Mouse (Mus musculus) MEL (cell line): ENCODE measurements around the gene Uvssa. TPM values are rescaled to one million over a fixed set of nuclear protein-coding genes. Genes with fewer than 3 reads are reported as not detected.

Experiments used
- DNase-seq: peaks from one replicate; pipeline ENCODE4 v3.0.0; 2011; ENCODE audit warnings: low read depth, low spot score
- H3K27ac ChIP-seq: 2 replicates; pipeline ENCODE4 v1.5.1; 2012; ENCODE audit warnings: low read depth, mild to moderate bottlenecking, control low read depth, low read length, moderate library complexity; ENCODE audit not compliant: control insufficient read depth
- H3K27me3 ChIP-seq, 2 experiments: fragments of 150-350 bp in 1 of 2; sonication (generic) in 1 of 2; 2 replicates each; pipeline ENCODE4 v1.6.1; 2012; ENCODE audit warnings: low read length in 2 of 2, mild to moderate bottlenecking in 2 of 2, improper control_type of control experiment in 1 of 2, moderate library complexity in 1 of 2; ENCODE audit not compliant: insufficient read depth in 2 of 2, control insufficient read depth in 1 of 2
- H3K36me3 ChIP-seq, 2 experiments: 2 replicates each; pipeline ENCODE4 v1.6.1; 2012 to 2014; ENCODE audit warnings: low read length in 2 of 2, improper control_type of control experiment in 1 of 2, inconsistent platforms in 1 of 2, mild to moderate bottlenecking in 1 of 2; ENCODE audit not compliant: insufficient read depth in 2 of 2, control insufficient read depth in 1 of 2
- H3K4me1 ChIP-seq, 2 experiments: fragments of 150-350 bp in 1 of 2; sonication (generic) in 1 of 2; 2 replicates each; pipeline ENCODE4 v1.6.1; 2012; ENCODE audit warnings: low read length in 2 of 2, improper control_type of control experiment in 1 of 2, mild to moderate bottlenecking in 1 of 2; ENCODE audit not compliant: insufficient read depth in 2 of 2, control insufficient read depth in 1 of 2
- H3K4me3 ChIP-seq, 2 experiments: fragments of 150-350 bp in 1 of 2; sonication (generic) in 1 of 2; 2 replicates each; pipeline ENCODE4 v1.5.1; 2012; ENCODE audit warnings: low read depth in 2 of 2, low read length in 2 of 2, mild to moderate bottlenecking in 2 of 2, moderate library complexity in 2 of 2, control low read depth in 1 of 2, improper control_type of control experiment in 1 of 2; ENCODE audit not compliant: control insufficient read depth in 1 of 2, insufficient read depth in 1 of 2
- H3K79me2 ChIP-seq: 2 replicates; pipeline ENCODE4 v1.6.1; 2012; ENCODE audit warnings: mild to moderate bottlenecking, low read length, moderate library complexity; ENCODE audit not compliant: control insufficient read depth, poor library complexity, insufficient read depth
- H3K9ac ChIP-seq: 2 replicates; pipeline ENCODE4 v1.6.1; 2012; ENCODE audit warnings: low read depth, mild to moderate bottlenecking, control low read depth, low read length, moderate library complexity; ENCODE audit not compliant: control insufficient read depth, poor library complexity, severe bottlenecking
- H3K9me3 ChIP-seq: fragments of 150-350 bp; sonication (generic); replicated peaks from 2 replicates; pipeline ENCODE4 v1.6.1; 2012; ENCODE audit warnings: mild to moderate bottlenecking, low read length, improper control_type of control experiment, moderate library complexity; ENCODE audit not compliant: insufficient read depth
- CHD1 ChIP-seq: IDR thresholded peaks from 2 replicates; pipeline ENCODE4 v1.6.1; 2012; ENCODE audit warnings: low read depth, mild to moderate bottlenecking, inconsistent platforms, low read length, improper control_type of control experiment
- CHD2 ChIP-seq: IDR thresholded peaks from 2 replicates; pipeline ENCODE4 v1.6.1; 2011; ENCODE audit warnings: low read length, improper control_type of control experiment
- CTCF ChIP-seq, 3 experiments: IDR thresholded peaks in 2 of 3; conservative IDR thresholded peaks in 1 of 3; 2 replicates each; pipeline ENCODE4 v1.5.1; 2011 to 2012; ENCODE audit warnings: low read length in 3 of 3, low read depth in 2 of 3, mild to moderate bottlenecking in 2 of 3, improper control_type of control experiment in 1 of 3, inconsistent platforms in 1 of 3, mixed read lengths in 1 of 3, moderate library complexity in 1 of 3; ENCODE audit not compliant: control insufficient read depth in 1 of 3, insufficient read depth in 1 of 3, poor library complexity in 1 of 3, severe bottlenecking in 1 of 3
- E2F4 ChIP-seq: IDR thresholded peaks from 2 replicates; pipeline ENCODE4 v1.6.1; 2011; ENCODE audit warnings: low read depth, low read length, improper control_type of control experiment, borderline replicate concordance
- GABPA ChIP-seq: IDR thresholded peaks from 2 replicates; pipeline ENCODE4 v1.6.1; 2012; ENCODE audit warnings: low read depth, mild to moderate bottlenecking, inconsistent platforms, low read length, improper control_type of control experiment, moderate library complexity
- GATA1 ChIP-seq: IDR thresholded peaks from 2 replicates; pipeline ENCODE4 v1.6.1; 2011; ENCODE audit warnings: low read depth, low read length, improper control_type of control experiment
- JUND ChIP-seq: IDR thresholded peaks from 2 replicates; pipeline ENCODE4 v1.6.1; 2011; ENCODE audit warnings: low read depth, mild to moderate bottlenecking, improper control_type of control experiment, low read length
- KAT2A ChIP-seq: conservative IDR thresholded peaks from 2 replicates; pipeline ENCODE4 v1.6.1; 2012; ENCODE audit warnings: low read depth, low read length, improper control_type of control experiment, inconsistent platforms
- MAFK ChIP-seq: IDR thresholded peaks from 2 replicates; pipeline ENCODE4 v1.6.1; 2011; ENCODE audit warnings: low read depth, mild to moderate bottlenecking, low read length, improper control_type of control experiment, borderline replicate concordance
- MAZ ChIP-seq: IDR thresholded peaks from 2 replicates; pipeline ENCODE4 v1.6.1; 2012; ENCODE audit warnings: low read depth, mild to moderate bottlenecking, inconsistent platforms, low read length, improper control_type of control experiment
- MEF2A ChIP-seq: IDR thresholded peaks from 2 replicates; pipeline ENCODE4 v1.6.1; 2014; ENCODE audit warnings: low read depth, mild to moderate bottlenecking, inconsistent platforms, low read length, improper control_type of control experiment; ENCODE audit not compliant: poor library complexity, insufficient replicate concordance, severe bottlenecking; ENCODE audit errors: extremely low read depth
- MXI1 ChIP-seq: IDR thresholded peaks from 2 replicates; pipeline ENCODE4 v1.6.1; 2011; ENCODE audit warnings: mild to moderate bottlenecking, low read depth, low read length, improper control_type of control experiment
- MYB ChIP-seq: IDR thresholded peaks from 2 replicates; pipeline ENCODE4 v1.6.1; 2011; ENCODE audit warnings: mild to moderate bottlenecking, low read depth, low read length, improper control_type of control experiment
- MYC ChIP-seq: IDR thresholded peaks from 2 replicates; pipeline ENCODE4 v1.6.1; 2011; ENCODE audit warnings: low read depth, mild to moderate bottlenecking, low read length, improper control_type of control experiment, moderate library complexity
- POLR2AphosphoS2 ChIP-seq: IDR thresholded peaks from 2 replicates; pipeline ENCODE4 v1.6.1; 2011; ENCODE audit warnings: low read length, improper control_type of control experiment
- POLR2AphosphoS5 ChIP-seq: IDR thresholded peaks from 2 replicates; pipeline ENCODE4 v1.6.1; 2012; ENCODE audit warnings: low read depth, borderline replicate concordance, mild to moderate bottlenecking, inconsistent platforms, low read length, moderate library complexity, mixed read lengths
- RAD21 ChIP-seq: IDR thresholded peaks from 2 replicates; pipeline ENCODE4 v1.6.1; 2011; ENCODE audit warnings: mild to moderate bottlenecking, low read depth, low read length, improper control_type of control experiment
- RCOR1 ChIP-seq: IDR thresholded peaks from 2 replicates; pipeline ENCODE4 v1.6.1; 2012; ENCODE audit warnings: low read depth, mild to moderate bottlenecking, inconsistent platforms, low read length, improper control_type of control experiment
- SIN3A ChIP-seq: IDR thresholded peaks from 2 replicates; pipeline ENCODE4 v1.6.1; 2012; ENCODE audit warnings: low read length, improper control_type of control experiment, inconsistent platforms
- TCF12 ChIP-seq: IDR thresholded peaks from 2 replicates; pipeline ENCODE4 v1.6.1; 2014; ENCODE audit warnings: low read depth, mild to moderate bottlenecking, inconsistent platforms, low read length, improper control_type of control experiment, moderate library complexity
- UBTF ChIP-seq: IDR thresholded peaks from 2 replicates; pipeline ENCODE4 v1.6.1; 2012; ENCODE audit warnings: low read depth, mild to moderate bottlenecking, inconsistent platforms, low read length, improper control_type of control experiment, moderate library complexity, borderline replicate concordance; ENCODE audit not compliant: insufficient read depth
- USF1 ChIP-seq: IDR thresholded peaks from 2 replicates; pipeline ENCODE4 v1.6.1; 2014; ENCODE audit warnings: low read depth, mild to moderate bottlenecking, inconsistent platforms, low read length, improper control_type of control experiment, moderate library complexity
- USF2 ChIP-seq, 2 experiments: IDR thresholded peaks; 2 replicates each; pipeline ENCODE4 v1.6.1; 2011 to 2012; ENCODE audit warnings: improper control_type of control experiment in 2 of 2, low read length in 2 of 2, borderline replicate concordance in 1 of 2, inconsistent platforms in 1 of 2, low read depth in 1 of 2, mild to moderate bottlenecking in 1 of 2; ENCODE audit not compliant: insufficient read depth in 1 of 2
- ZC3H11A ChIP-seq: IDR thresholded peaks from 2 replicates; pipeline ENCODE4 v1.6.1; 2012; ENCODE audit warnings: low read depth, mild to moderate bottlenecking, inconsistent platforms, low read length, improper control_type of control experiment
- ZKSCAN1 ChIP-seq: IDR thresholded peaks from 2 replicates; pipeline ENCODE4 v1.6.1; 2012; ENCODE audit warnings: low read depth, mild to moderate bottlenecking, inconsistent platforms, low read length, improper control_type of control experiment, moderate library complexity
- ZMIZ1 ChIP-seq: IDR thresholded peaks from 2 replicates; pipeline ENCODE4 v1.6.1; 2012; ENCODE audit warnings: low read depth, mild to moderate bottlenecking, inconsistent platforms, low read length, improper control_type of control experiment, moderate library complexity
- ZNF384 ChIP-seq: IDR thresholded peaks from 2 replicates; pipeline ENCODE4 v1.6.1; 2012; ENCODE audit warnings: low read depth, mild to moderate bottlenecking, inconsistent platforms, low read length, improper control_type of control experiment
- polyA plus RNA-seq, 2 experiments: library from polyadenylated mRNA; stranded (reverse) in 1 of 2; unstranded in 1 of 2; fragments of >175 nt in 1 of 2; fragments of >200 nt in 1 of 2; gene quantifications; 2 replicates each; pipeline versions ENCODE4 v1.2.1 to v1.2.4; 2012; ENCODE audit warnings: low replicate concordance in 2 of 2, low read depth in 1 of 2; ENCODE audit not compliant: insufficient read length in 2 of 2, insufficient read depth in 1 of 2, missing spikeins in 1 of 2
- total RNA-seq: library from RNA; depleted of rRNA; stranded (reverse); fragments of 300-350 nt; gene quantifications from 2 replicates; pipeline ENCODE4 v1.2.3, GENCODE M21; 2012

The Uvssa gene
- total and polyA plus RNA-seq, 3 experiments: 6.3 to 10.6 TPM; not detected in 1

DNA sequence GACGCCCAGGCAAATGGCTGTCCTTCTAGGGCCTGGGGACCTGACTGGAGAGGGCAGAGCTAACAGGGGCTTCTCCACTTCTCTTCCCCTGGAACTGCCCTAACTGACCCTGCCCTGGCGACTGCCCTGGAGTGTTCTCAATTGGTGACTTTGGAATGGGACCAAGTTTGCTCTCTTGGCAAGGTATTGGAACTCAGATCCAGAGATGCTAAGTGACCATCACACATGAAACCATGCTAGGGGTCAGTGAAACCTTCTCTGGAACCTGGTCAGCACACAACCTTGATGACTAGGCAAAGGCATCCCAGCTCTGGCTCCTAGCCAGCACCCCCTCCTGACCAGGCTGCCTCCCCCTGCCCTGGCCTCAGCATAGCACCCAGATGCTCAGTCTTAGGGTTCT lies 80.8 kb downstream of the Uvssa start:
- Histone ChIP-seq H3K4me3 (no peak overlapping the region), H3K36me3 (no peaks in the 10 kb centered on the region), H3K27me3 (peaks cover 0 to 1% of the 10 kb centered on the region in 2 experiments; a peak in 1 of 4 replicates), H3K4me1 (no peaks in the 10 kb centered on the region), H3K79me2 (no peaks in the 10 kb centered on the region), H3K27ac (no peak overlapping the region), H3K9me3 (no peaks in the 10 kb centered on the region), H3K9ac (no peak overlapping the region)
- no peak for TF ChIP-seq MEF2A
- no peak for TF ChIP-seq MAZ
- TF ChIP-seq MXI1: no peak
- TF ChIP-seq POLR2AphosphoS5: no peak
- no peak for TF ChIP-seq ZMIZ1
- TF ChIP-seq RCOR1: no peak
- TF ChIP-seq MYB: no peak
- no peak for TF ChIP-seq GATA1
- no peak for TF ChIP-seq UBTF
- no peak for TF ChIP-seq TCF12
- no peak for TF ChIP-seq CHD2
- no peak for TF ChIP-seq CHD1
- no peak for DNase-seq

DNA sequence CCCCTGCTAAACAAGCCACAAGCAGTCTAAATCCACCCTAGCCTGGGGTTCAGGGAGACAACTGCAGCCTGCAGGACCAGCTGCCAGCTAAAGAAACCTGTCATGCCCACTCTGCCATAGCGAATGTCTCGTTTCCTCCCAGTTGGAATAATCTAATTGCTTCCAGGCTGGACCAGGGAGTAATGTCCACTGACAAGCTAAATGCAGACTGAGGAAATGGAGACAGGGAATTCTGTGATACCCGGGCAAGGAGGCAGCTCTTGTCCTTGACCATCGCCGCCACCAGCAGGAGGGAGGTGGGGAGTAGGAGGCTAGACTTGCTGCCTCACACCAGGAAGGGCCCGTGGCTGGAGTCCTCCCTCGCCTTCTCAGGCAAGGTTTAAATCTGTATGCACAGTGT lies 86.0 kb downstream of the Uvssa start:
- no peaks in the 10 kb centered on the region; a peak in 1 of 4 replicates for H3K27me3 ChIP-seq
- H3K4me3 ChIP-seq: no peak overlapping the region
- no peaks in the 10 kb centered on the region for H3K4me1 ChIP-seq
- H3K79me2 ChIP-seq: no peaks in the 10 kb centered on the region
- no peak for DNase-seq
- no peak for TF ChIP-seq CTCF (IDR thresholded peaks at IDR 0.05 in 2 of 3, conservative IDR thresholded peaks at IDR 0.05 in 1 of 3; ENCODE audit: control insufficient read depth in 1 of 3, insufficient read depth in 1 of 3, low read depth in 2 of 3, low read length in 3 of 3, poor library complexity in 1 of 3, severe bottlenecking in 1 of 3)
- TF ChIP-seq KAT2A: no peak
- no peak for TF ChIP-seq USF1
- TF ChIP-seq JUND: no peak
- TF ChIP-seq MAFK: no peak
- TF ChIP-seq USF2 (IDR thresholded peaks at IDR 0.05; ENCODE audit: borderline replicate concordance in 1 of 2, insufficient read depth in 1 of 2, low read depth in 1 of 2, low read length in 2 of 2): no peak
- no peak for TF ChIP-seq MYB
- no peak for TF ChIP-seq CHD1
- TF ChIP-seq POLR2AphosphoS5: no peak
- no peak for TF ChIP-seq MEF2A
- no peak for TF ChIP-seq RAD21
- no peak for TF ChIP-seq ZC3H11A
- TF ChIP-seq ZNF384: no peak
- TF ChIP-seq POLR2AphosphoS2: no peak
- TF ChIP-seq SIN3A: no peak
- TF ChIP-seq ZKSCAN1: no peak
- TF ChIP-seq MYC: no peak
- no peak for TF ChIP-seq GABPA
- no peak for TF ChIP-seq MAZ
- no peak for TF ChIP-seq E2F4
- no peak overlapping the region for H3K9ac ChIP-seq
- no peak overlapping the region for H3K27ac ChIP-seq
- no peaks in the 10 kb centered on the region for H3K9me3 ChIP-seq
- H3K36me3 ChIP-seq: no peaks in the 10 kb centered on the region
